Mouse (Mus musculus) retina, adult 2 months (tissue): ENCODE data around the gene Cd247.

ENCODE experiments used
- DNase-seq: peaks from one replicate; pipeline ENCODE4 v3.0.0-alpha.2; 2012; ENCODE audit warnings: low read depth, low spot score

Cd247 gene

GRCm38 (mm10) chr1:165853131-165853721 is 64.7 kb downstream of the Cd247 start:
- no peak for DNase-seq

GRCm38 (mm10) chr1:165853729-165854420 is 65.4 kb downstream of the Cd247 start:
- peak; percentile 51 for DNase-seq

- no peak for DNase-seq
Measured at GRCm38 (mm10) chr1:165855759-165856545, 67.5 kb downstream of the Cd247 start.

- no peak for DNase-seq
Measured at GRCm38 (mm10) chr1:165857279-165857678, 68.8 kb downstream of the Cd247 start.

- DNase-seq = no peak
Measured at GRCm38 (mm10) chr1:165858356-165858755, 69.9 kb downstream of the Cd247 start.

- DNase-seq = no peak
Measured at GRCm38 (mm10) chr1:165860373-165861234, 72.1 kb downstream of the Cd247 start.

GRCm38 (mm10) chr1:165861235-165861609 is 72.7 kb downstream of the Cd247 start:
- no peak for DNase-seq

- DNase-seq = no peak
Measured at GRCm38 (mm10) chr1:165862059-165862458, 73.6 kb downstream of the Cd247 start.

GRCm38 (mm10) chr1:165864864-165865795 is 76.6 kb downstream of the Cd247 start:
- DNase-seq = no peak

- no peak for DNase-seq
Measured at GRCm38 (mm10) chr1:165866630-165867280, 78.3 kb downstream of the Cd247 start.

- DNase-seq = no peak
Measured at GRCm38 (mm10) chr1:165868659-165869058, 80.2 kb downstream of the Cd247 start.

GRCm38 (mm10) chr1:165874645-165875044 is 86.2 kb downstream of the Cd247 start:
- DNase-seq = no peak

GRCm38 (mm10) chr1:165875520-165876284 is 87.2 kb downstream of the Cd247 start:
- DNase-seq = no peak

- no peak for DNase-seq
Measured at GRCm38 (mm10) chr1:165878751-165879150, 90.3 kb downstream of the Cd247 start.

- DNase-seq = no peak
Measured at GRCm38 (mm10) chr1:165882146-165882900, 93.8 kb downstream of the Cd247 start.

- DNase-seq = no peak
Measured at GRCm38 (mm10) chr1:165891686-165892085, 103.2 kb downstream of the Cd247 start.

GRCm38 (mm10) chr1:165903596-165903995 is 115.1 kb downstream of the Cd247 start:
- DNase-seq = no peak

- no peak for DNase-seq
Measured at GRCm38 (mm10) chr1:165908153-165908552, 119.7 kb downstream of the Cd247 start.

GRCm38 (mm10) chr1:165908806-165909205 is 120.3 kb downstream of the Cd247 start:
- DNase-seq = no peak
